Mouse (Mus musculus) mature B cell (primary cell): ENCODE data around the gene Rps8.
"Not testable (repeated sequence)": the region's sequence is repeated elsewhere in the genome, so short reads cannot be mapped to it uniquely, and the experiment has no call there.

Experiments used
- in situ Hi-C: fragments of 300-500 bp; cut with MboI; formaldehyde crosslinking; loops from 2 replicates; pipeline ENCODE4 v1.14.3; 2019

The Rps8 gene

GRCm38 (mm10) chr4:117155792-117156355 lies at the start of gene Rps8:
Gene Rps8 (minus strand): TSS chr4:117156243.
- in situ Hi-C loops, result no loop called here

- in situ Hi-C loops, result no loop called here
Observed at GRCm38 (mm10) chr4:117202992-117203354, 46.9 kb upstream of the Rps8 start.

- in situ Hi-C loops, result no loop called here
Observed at GRCm38 (mm10) chr4:117202046-117202991, 46.3 kb upstream of the Rps8 start.

- in situ Hi-C loops, result no loop called here
Observed at GRCm38 (mm10) chr4:117191804-117192203, 35.8 kb upstream of the Rps8 start.

- in situ Hi-C loops, result no loop called here
Observed at GRCm38 (mm10) chr4:117190660-117191059, 34.6 kb upstream of the Rps8 start.

- in situ Hi-C loops, result no loop called here
Observed at GRCm38 (mm10) chr4:117189856-117190543, 34.0 kb upstream of the Rps8 start.

GRCm38 (mm10) chr4:117189382-117189855 lies 33.4 kb upstream of the Rps8 start:
- in situ Hi-C loops, result no loop called here

GRCm38 (mm10) chr4:117188969-117189368 lies 32.9 kb upstream of the Rps8 start:
- in situ Hi-C loops, result no loop called here

GRCm38 (mm10) chr4:117182759-117183096 lies 26.7 kb upstream of the Rps8 start:
- in situ Hi-C loops, result not testable (repeated sequence)

- in situ Hi-C loops, result no loop called here
Observed at GRCm38 (mm10) chr4:117181863-117182758, 26.1 kb upstream of the Rps8 start, which contains the start of gene Kif2c. Gene Kif2c (minus strand): TSS chr4:117182639.

- in situ Hi-C loops, result no loop called here
Observed at GRCm38 (mm10) chr4:117169936-117170335, 13.9 kb upstream of the Rps8 start.

GRCm38 (mm10) chr4:117161183-117161582 lies 5.1 kb upstream of the Rps8 start:
- in situ Hi-C loops, result no loop called here

- in situ Hi-C loops, result no loop called here
Observed at GRCm38 (mm10) chr4:117159666-117160065, 3.6 kb upstream of the Rps8 start.

GRCm38 (mm10) chr4:117156372-117156771 lies 329 bp upstream of the Rps8 start:
- in situ Hi-C loops, result no loop called here

- in situ Hi-C loops, result no loop called here
Observed at GRCm38 (mm10) chr4:117155020-117155791, 837 bp downstream of the Rps8 start.

- in situ Hi-C loops, result no loop called here
Observed at GRCm38 (mm10) chr4:117152714-117153113, 3.3 kb downstream of the Rps8 start.

- in situ Hi-C loops, result no loop called here
Observed at GRCm38 (mm10) chr4:117151416-117151815, 4.6 kb downstream of the Rps8 start.

- in situ Hi-C loops, result no loop called here
Observed at GRCm38 (mm10) chr4:117150212-117150733, 5.8 kb downstream of the Rps8 start.

- in situ Hi-C loops, result no loop called here
Observed at GRCm38 (mm10) chr4:117149291-117150211, 6.5 kb downstream of the Rps8 start.
